Mouse (Mus musculus) testis, adult 2 months (tissue): Measurements from ENCODE around the gene Cobll1.

Source experiments
- CTCF ChIP-seq: fragments of 200-500 bp; IDR thresholded peaks from 2 replicates; pipeline ENCODE4 v1.5.1; 2012; ENCODE audit warnings: low read depth, mild to moderate bottlenecking, inconsistent platforms, low read length, moderate library complexity; ENCODE audit not compliant: control insufficient read depth, insufficient read depth, insufficient replicate concordance
- POLR2A ChIP-seq: fragments of 200-500 bp; IDR thresholded peaks from 2 replicates; pipeline ENCODE4 v1.6.1; 2012; ENCODE audit warnings: low read depth, mild to moderate bottlenecking, inconsistent platforms, low read length, moderate library complexity; ENCODE audit not compliant: control insufficient read depth

GRCm38 (mm10) chr2:65199706-65200105 lies 39.5 kb downstream of the Cobll1 start:
- no peak for TF ChIP-seq CTCF
- no peak for TF ChIP-seq POLR2A
